Mouse (Mus musculus) stomach, embryonic 16.5 days (tissue): ENCODE data around the gene Nrip1. TPM values are rescaled to one million over a fixed set of nuclear protein-coding genes. Genes with fewer than 3 reads are reported as not detected.
A peak's percentile ranks its signal among the peaks of the same experiment; 100 is the strongest.

Experiments used
- ATAC-seq: fragments of 200-750 bp; cut with Nextera tagmentation; 2 replicates; pipeline ENCODE4 v1.8.0; 2017; ENCODE audit warnings: moderate number of reproducible peaks, moderate TSS enrichment; ENCODE audit not compliant: insufficient read depth, low FRiP score
- H3K27ac ChIP-seq: fragments of 300-500 bp; sonication (generic); 2 replicates; pipeline ENCODE4 v1.5.1; 2014; ENCODE audit warnings: low read length
- H3K27me3 ChIP-seq: fragments of 300-500 bp; sonication (generic); 2 replicates; pipeline ENCODE4 v1.6.1; 2014; ENCODE audit warnings: low read length, control low read depth, mixed read lengths; ENCODE audit not compliant: control insufficient read depth, insufficient read depth
- H3K36me3 ChIP-seq: fragments of 300-500 bp; sonication (generic); 2 replicates; pipeline ENCODE4 v1.6.1; 2014; ENCODE audit warnings: low read length; ENCODE audit not compliant: control insufficient read depth, insufficient read depth
- H3K4me1 ChIP-seq: fragments of 300-500 bp; sonication (generic); 2 replicates; pipeline ENCODE4 v1.6.1; 2014; ENCODE audit warnings: low read length, control low read depth, mixed read lengths; ENCODE audit not compliant: control insufficient read depth, insufficient read depth
- H3K4me2 ChIP-seq: fragments of 300-500 bp; sonication (generic); 2 replicates; pipeline ENCODE4 v1.6.1; 2014; ENCODE audit warnings: low read depth, low read length, mixed read lengths
- H3K4me3 ChIP-seq: fragments of 300-500 bp; sonication (generic); replicated peaks from 2 replicates; pipeline ENCODE4 v1.5.1; 2014; ENCODE audit warnings: mild to moderate bottlenecking, low read length
- H3K9ac ChIP-seq: fragments of 300-500 bp; sonication (generic); 2 replicates; pipeline ENCODE4 v1.6.1; 2014; ENCODE audit warnings: low read length
- H3K9me3 ChIP-seq: fragments of 300-500 bp; sonication (generic); replicated peaks from 2 replicates; pipeline ENCODE4 v1.6.1; 2016; ENCODE audit warnings: low read length, control low read depth; ENCODE audit not compliant: control insufficient read depth
- WGBS: fragments of 180-500 bp; shearing (Covaris S2); extraction: QIAGEN DNeasy Blood & Tissue Kit; methylation state at CpG from one replicate; pipeline ENCODE4 v1.1.7; 2014; 5-methylcytosine and 5-hydroxymethylcytosine counted together
- polyA plus RNA-seq: library from polyadenylated mRNA; unstranded; fragments of >200 nt; fragmentation: Nextera tagmentation; extraction: Ambion mirVana; gene quantifications from 2 replicates; pipeline ENCODE4 v1.2.1, GENCODE M21; 2015

Nrip1 gene
- polyA plus RNA-seq, 1 experiment from 2014 or later: 34.8 TPM

DNA sequence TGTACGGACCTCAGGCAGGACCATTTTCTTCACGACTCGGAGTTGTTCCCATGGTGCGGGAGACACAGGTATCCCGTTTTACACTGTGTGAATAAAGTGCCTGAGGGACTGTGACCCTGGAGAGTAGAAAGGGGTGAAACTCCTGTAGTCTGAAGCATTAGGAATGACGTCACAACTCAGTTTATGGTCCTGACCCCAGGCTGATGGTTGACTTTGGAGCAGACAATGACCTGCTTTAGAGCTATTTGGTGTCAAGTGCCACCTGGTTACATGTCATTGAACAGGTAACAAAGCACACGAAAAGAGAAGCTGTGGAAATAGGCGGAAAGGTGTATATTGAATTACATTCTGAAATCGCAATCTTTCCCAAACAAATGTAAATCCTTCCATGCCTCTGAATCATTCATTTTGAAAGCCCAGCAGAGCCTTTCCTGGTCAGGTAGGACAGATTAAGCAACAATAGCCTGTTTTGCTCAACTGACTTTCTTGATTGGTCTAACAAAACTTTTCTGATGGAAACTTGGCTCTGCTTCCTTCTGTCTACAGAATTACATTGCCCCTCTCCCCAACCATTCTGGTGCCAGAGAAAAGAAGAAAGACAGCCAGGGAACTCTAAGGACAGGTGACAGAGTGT is 106.9 kb downstream of the Nrip1 start:
- ATAC-seq: no peak
- Histone ChIP-seq H3K4me2 (no peak overlapping the region), H3K4me1 (no peaks in the 10 kb centered on the region), H3K36me3 (no peaks in the 10 kb centered on the region), H3K27ac (no peak overlapping the region), H3K27me3 (no peaks in the 10 kb centered on the region), H3K9ac (no peak overlapping the region), H3K4me3 (no peak overlapping the region), H3K9me3 (no peaks in the 10 kb centered on the region)
- WGBS: 80% methylated on average over 9 of the region's 9 CpGs

DNA sequence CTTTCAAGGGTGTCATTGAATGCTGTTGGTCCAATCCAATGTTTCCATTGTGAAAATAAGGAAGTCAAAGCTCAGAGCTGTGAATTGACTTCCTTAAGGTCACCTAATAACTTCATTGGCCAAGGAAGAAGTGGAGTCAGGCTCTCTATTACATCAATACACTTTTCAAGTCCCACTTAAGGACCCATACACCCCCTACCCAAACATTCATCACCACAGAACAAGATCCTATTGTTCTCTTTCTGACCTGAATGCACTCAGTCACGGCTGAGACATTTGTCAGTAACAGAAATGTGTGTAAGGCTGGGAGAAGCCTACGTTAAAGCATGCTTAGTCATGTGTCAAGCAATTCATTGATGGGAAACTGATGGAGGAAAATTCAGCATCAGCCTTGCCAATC is 107.8 kb downstream of the Nrip1 start:
- H3K9ac ChIP-seq: no peak overlapping the region
- no peak for ATAC-seq
- H3K4me1 ChIP-seq: no peaks in the 10 kb centered on the region
- no peaks in the 10 kb centered on the region for H3K9me3 ChIP-seq
- no peak overlapping the region for H3K4me2 ChIP-seq
- no peaks in the 10 kb centered on the region for H3K27me3 ChIP-seq
- 48% methylated on average over 2 of the region's 2 CpGs for whole genome bisulfite sequencing
- H3K27ac ChIP-seq: no peak overlapping the region
- H3K4me3 ChIP-seq: no peak overlapping the region
- H3K36me3 ChIP-seq: no peaks in the 10 kb centered on the region

DNA sequence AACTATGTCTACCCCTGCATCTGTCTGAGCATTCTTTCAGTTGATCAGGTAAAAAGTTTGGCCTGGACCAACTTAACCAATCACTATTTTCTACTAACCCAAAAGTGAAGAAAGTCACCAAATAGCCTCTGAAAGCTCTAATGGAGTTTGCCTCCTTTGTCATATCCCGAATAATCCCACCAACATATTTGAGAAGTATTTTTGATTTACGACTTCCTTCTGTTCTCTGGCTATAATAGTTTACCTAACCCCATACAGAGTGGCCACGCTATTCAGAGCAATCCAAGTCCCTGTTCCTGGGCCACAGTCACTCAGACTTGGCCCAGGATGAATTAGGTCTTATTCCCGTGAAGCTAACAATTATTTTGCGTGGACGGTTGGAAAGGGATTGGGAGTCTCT is 108.3 kb downstream of the Nrip1 start:
- Histone ChIP-seq H3K27me3 (no peaks in the 10 kb centered on the region), H3K9ac (no peak overlapping the region), H3K4me2 (no peak overlapping the region), H3K4me1 (no peaks in the 10 kb centered on the region), H3K4me3 (no peak overlapping the region), H3K36me3 (no peaks in the 10 kb centered on the region), H3K27ac (no peak overlapping the region), H3K9me3 (no peaks in the 10 kb centered on the region)
- WGBS: 52% methylated on average over 6 of the region's 6 CpGs
- ATAC-seq: no peak

DNA sequence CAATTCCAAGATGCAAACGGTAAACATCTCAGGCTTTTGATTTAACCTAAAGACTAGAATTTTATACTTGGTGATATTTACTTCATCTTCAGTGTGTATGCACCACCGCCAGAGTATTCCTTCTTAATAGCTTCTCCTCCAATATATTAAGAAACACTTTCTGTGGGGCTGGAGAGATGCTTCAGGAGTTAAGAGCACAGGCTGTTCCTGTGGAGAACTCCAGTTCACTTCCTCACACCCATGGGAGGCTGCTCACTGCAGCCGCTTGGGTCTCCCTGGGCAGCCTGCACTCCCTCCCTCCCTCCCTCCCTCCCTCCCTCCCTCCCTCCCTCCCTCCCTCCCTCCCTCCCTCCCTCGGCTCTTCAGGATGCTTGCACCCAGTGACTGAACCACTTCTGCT is 110.2 kb downstream of the Nrip1 start:
- Histone ChIP-seq H3K4me1 (no peaks in the 10 kb centered on the region), H3K27ac (no peak overlapping the region), H3K36me3 (no peaks in the 10 kb centered on the region), H3K4me3 (no peak overlapping the region), H3K27me3 (no peaks in the 10 kb centered on the region), H3K9ac (no peak overlapping the region), H3K4me2 (no peak overlapping the region), H3K9me3 (no peaks in the 10 kb centered on the region)
- WGBS: 56% methylated on average over 4 of the region's 4 CpGs
- ATAC-seq: no peak

DNA sequence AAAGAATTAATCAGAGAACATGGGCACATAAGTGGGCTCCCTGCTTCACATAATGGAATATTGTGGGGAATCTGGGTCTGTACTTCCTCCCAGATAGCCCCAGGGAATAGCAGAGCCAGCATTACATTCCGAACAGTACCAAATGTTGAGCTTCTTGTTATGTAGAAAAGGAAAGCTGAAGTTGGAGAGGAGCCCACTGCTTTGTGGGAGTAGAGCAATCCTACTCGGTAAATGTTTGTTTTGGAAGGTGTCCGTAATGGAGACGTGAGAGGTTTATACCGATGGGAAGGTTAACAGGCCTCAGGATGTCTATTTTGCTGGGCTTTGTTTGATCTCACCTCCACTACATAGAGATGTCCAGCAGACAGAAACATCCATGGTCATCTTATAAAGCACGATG is 113.3 kb downstream of the Nrip1 start:
- Histone ChIP-seq H3K36me3 (no peaks in the 10 kb centered on the region), H3K4me3 (no peak overlapping the region), H3K4me2 (no peak overlapping the region), H3K4me1 (no peaks in the 10 kb centered on the region), H3K9me3 (no peaks in the 10 kb centered on the region), H3K27ac (no peak overlapping the region), H3K27me3 (no peaks in the 10 kb centered on the region), H3K9ac (no peak overlapping the region)
- no peak for ATAC-seq
- 60% methylated on average over 6 of the region's 6 CpGs for WGBS

DNA sequence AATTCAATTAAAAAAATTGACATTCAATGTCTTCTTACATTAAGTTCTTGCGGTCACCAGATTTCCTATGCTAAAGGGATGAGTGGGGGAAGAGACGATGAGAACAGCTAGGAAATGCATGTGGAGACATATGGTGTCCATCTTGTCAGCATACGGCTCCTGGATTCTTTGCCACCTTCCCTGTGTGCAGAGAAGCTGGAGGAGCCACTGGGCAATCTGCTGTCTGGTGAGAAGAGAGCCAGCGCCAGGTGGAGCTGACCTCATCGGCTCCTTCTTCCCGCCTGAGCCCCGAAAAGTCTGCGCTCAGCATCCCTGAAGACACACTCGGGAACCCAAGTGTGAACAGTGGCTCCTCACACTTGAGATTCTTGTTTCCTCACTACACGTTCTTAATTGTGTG is 121.8 kb downstream of the Nrip1 start:
- Histone ChIP-seq H3K4me2 (no peak overlapping the region), H3K27ac (no peak overlapping the region), H3K27me3 (no peaks in the 10 kb centered on the region), H3K9me3 (no peaks in the 10 kb centered on the region), H3K4me1 (no peaks in the 10 kb centered on the region), H3K36me3 (no peaks in the 10 kb centered on the region), H3K4me3 (no peak overlapping the region), H3K9ac (no peak overlapping the region)
- ATAC-seq: no peak
- whole genome bisulfite sequencing: 81% methylated on average over 10 of the region's 10 CpGs

DNA sequence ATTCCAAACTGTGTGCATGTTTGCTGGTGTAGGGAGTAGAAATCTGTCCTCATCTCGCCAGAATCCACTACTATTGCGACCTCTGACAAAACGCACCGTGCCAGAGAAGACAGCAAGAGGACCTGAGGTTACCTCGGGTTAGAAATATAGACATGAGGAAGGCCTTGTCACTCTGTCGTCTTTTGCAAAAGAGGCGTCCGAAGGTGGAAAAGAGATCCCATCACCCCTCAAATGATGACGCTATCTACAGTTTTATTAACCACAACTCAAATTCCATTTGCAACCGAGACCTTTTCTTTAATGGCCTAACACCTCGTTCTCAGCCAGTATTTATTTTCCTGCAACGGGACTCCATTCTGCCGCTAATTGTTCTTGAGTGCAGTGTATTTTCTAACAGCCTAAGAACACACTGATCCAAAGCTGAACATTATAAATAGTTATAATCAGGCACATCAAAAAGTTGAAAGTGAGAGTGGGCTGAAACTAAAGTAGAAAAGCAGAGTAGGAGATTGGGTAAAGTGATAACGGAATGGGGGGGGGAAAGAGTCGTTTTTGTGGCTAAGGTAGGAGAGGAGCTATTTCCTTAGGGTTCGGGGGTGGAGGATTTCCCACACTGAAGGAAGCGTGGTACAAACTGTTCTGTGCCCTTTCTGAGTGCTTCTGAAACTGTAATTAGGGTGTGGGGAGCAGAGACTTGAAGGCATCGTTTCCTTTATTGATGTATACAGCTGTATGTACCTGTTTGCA is 124.1 kb downstream of the Nrip1 start:
- no peaks in the 10 kb centered on the region for H3K27me3 ChIP-seq
- no peak overlapping the region for H3K4me3 ChIP-seq
- 72% methylated on average over 18 of the region's 18 CpGs for WGBS

DNA sequence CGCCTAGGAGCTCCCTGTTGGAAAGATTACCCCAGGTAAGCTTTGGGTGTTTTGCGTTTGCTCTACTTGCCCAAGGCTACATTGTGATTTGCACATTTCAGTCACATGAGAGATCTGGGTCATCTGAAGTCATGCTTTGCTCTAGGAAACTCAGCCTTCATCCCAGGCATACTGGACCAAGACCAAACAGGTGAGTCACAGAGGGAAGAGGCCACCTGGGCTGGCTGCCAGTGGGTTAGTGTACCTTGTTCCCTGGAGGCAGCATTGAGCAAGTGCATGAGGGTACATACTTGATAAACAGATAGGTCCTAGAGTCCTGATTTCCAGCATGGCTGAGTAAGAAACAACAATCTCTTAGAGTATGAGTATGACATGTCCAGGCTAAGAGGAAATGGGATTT is 130.8 kb downstream of the Nrip1 start:
- no peak overlapping the region for H3K4me2 ChIP-seq
- ATAC-seq: peak; percentile 56; the same call in 1 of the 2 replicates
- no peaks in the 10 kb centered on the region for H3K27me3 ChIP-seq
- H3K4me1 ChIP-seq: no peaks in the 10 kb centered on the region
- H3K36me3 ChIP-seq: no peaks in the 10 kb centered on the region
- no peak overlapping the region for H3K9ac ChIP-seq
- no peak overlapping the region for H3K4me3 ChIP-seq
- no peaks in the 10 kb centered on the region for H3K9me3 ChIP-seq
- WGBS: 86% methylated on average over 2 of the region's 2 CpGs
- no peak overlapping the region for H3K27ac ChIP-seq

More for the DNA sequence above, 124.1 kb downstream of the Nrip1 start:
- no peak for ATAC-seq
- H3K4me2 ChIP-seq: no peak overlapping the region
- no peaks in the 10 kb centered on the region for H3K4me1 ChIP-seq
- no peak overlapping the region for H3K9ac ChIP-seq
- no peaks in the 10 kb centered on the region for H3K9me3 ChIP-seq
- H3K27ac ChIP-seq: no peak overlapping the region
- H3K36me3 ChIP-seq: no peaks in the 10 kb centered on the region

DNA sequence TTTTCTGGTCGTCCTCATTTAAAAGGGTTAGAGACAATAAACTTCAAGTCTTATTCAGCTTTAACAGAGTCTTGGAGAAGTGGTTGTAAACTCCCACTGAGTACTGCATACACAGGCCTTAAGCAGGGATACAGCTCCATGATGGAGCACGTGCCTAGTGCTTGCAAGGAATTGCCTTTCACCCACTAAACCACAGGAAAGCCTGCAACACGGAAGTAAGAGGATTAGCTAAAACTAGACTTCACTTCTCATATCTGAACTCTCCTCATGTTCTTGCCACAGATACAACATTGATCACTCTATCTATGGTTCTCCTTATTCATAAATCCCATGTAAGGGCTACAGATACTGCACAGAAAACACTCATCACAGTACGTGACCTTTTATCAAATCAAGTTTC is 132.4 kb downstream of the Nrip1 start:
- no peak overlapping the region for H3K4me2 ChIP-seq
- H3K27ac ChIP-seq: no peak overlapping the region
- no peaks in the 10 kb centered on the region for H3K36me3 ChIP-seq
- no peaks in the 10 kb centered on the region for H3K4me1 ChIP-seq
- H3K9ac ChIP-seq: no peak overlapping the region
- no peak overlapping the region for H3K4me3 ChIP-seq
- no peaks in the 10 kb centered on the region for H3K9me3 ChIP-seq
- ATAC-seq: no peak
- WGBS: 72% methylated on average over 4 of the region's 4 CpGs
- H3K27me3 ChIP-seq: no peaks in the 10 kb centered on the region
